Mouse (Mus musculus): ENCODE data around the gene Tha1.
"Not testable (repeated sequence)": the region's sequence is repeated elsewhere in the genome, so short reads cannot be mapped to it uniquely, and the experiment has no call there.

The Tha1 gene

DNA sequence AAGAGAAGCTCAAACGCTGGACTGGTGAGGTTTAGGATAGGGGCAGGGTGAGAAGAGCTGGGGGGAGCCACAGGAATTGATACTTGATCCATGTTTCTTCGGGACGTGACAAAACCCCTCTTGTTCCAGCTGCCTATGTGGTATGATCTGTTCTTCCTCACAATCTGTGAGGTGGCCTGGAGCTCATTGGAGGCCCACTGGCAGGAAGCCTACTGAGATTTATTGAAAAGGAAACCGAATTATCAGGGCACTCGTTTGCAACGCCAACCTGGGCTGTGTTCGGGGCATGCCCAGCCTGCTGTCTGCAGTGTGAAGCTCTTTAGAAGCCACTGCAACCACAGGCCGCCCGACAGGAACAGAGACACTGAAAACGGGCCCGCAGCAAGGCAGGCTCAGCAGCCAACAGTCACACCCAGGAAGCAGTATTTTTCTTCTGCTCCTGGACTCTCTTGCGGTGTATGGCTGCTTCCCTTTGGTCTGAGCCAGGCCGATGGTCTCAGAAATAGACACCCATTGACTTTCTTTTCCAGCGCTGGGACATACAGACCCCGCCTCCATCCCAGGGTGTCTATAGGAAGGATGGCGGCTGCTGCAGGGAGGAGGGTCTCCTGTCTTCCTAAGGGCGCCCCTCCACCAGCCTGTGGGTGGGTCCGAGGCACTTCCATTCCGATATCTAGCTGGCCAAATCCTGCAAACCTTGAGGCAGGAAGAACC lies 24.9 kb downstream of the Tha1 start:
- DNase-seq (ENCODE audit: low spot score): peak; percentile 38

DNA sequence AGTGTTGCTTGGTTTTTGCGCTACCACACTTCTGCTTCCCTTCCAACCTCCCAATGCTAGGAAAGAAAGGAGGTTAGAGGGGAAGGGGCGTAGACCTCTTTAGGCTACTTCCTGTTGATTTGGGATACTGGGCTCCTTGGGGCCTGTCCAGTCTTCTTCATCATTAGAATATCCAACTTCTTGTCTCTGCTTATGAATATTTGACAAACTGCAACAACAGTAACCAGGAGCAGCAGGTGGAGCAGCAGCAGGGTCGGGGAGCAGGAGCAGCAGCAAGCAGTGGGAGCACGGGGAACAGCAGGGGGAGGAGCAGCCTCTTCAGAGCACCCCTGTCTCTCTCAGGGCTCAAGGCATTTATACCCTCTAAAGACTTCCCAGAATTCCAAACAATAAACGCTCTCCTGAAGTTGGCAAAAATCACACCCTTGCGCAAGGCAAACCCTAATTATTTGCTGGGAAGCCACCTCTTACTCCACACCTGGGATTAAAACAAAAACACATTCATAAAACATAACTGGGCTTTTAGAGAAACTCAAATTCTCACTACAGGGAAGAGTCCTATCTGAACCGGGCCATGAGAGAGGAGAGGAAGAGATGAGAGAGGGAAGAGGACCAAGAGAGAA lies 25.6 kb downstream of the Tha1 start:
- DNase-seq (ENCODE audit: low spot score): no peak

DNA sequence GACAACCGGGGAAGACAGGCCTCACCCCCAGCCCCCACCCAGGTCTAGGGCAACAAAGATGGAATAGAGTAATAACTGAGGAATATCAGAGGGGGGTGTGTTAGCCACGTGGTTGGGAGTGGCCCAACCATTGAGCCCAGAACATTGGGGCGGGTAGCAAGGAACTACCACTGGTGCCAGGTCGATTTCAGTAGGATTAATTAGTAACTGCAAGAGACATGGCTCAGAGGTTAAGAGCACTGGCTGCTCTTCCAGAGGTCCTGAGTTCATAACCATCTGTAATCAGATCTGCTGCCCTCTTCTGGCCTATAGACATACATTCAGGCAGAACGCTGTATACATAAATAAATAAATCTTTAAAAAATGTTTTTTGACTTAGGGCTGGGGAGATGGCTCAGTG lies 26.6 kb downstream of the Tha1 start:
- no peak for DNase-seq (ENCODE audit: low spot score)

DNA sequence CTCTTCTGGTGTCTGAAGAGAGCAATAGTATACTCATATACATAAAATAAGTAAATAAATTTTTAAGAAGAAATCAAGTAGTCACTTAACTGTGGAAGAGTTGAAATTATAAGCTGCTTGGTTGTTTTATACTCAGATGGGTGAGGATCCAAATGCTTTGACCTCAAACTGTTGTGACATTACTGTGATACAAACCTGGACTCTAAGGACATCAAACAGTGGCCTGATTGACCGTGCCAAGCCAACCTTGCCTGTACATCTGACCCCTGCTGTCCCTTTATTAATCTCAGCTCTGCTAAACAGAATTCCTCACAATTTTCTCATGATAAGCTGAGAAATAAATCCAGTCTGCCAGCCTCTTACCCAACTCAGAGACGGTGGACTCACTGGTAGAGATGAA lies 27.6 kb downstream of the Tha1 start:
- no peak for DNase-seq (ENCODE audit: low spot score)

- no peak for DNase-seq (ENCODE audit: low spot score)
These were observed 28.3 kb downstream of the Tha1 start for GRCm38 (mm10) chr11:117844997-117845396.

- no peak for DNase-seq (ENCODE audit: low spot score)
These were observed 29.8 kb downstream of the Tha1 start for GRCm38 (mm10) chr11:117843434-117843833.

GRCm38 (mm10) chr11:117840910-117841309 lies 32.4 kb downstream of the Tha1 start:
- no peak for DNase-seq (ENCODE audit: low spot score)

- no peak for DNase-seq (ENCODE audit: low spot score)
These were observed 34.3 kb downstream of the Tha1 start for GRCm38 (mm10) chr11:117839021-117839420.

DNA sequence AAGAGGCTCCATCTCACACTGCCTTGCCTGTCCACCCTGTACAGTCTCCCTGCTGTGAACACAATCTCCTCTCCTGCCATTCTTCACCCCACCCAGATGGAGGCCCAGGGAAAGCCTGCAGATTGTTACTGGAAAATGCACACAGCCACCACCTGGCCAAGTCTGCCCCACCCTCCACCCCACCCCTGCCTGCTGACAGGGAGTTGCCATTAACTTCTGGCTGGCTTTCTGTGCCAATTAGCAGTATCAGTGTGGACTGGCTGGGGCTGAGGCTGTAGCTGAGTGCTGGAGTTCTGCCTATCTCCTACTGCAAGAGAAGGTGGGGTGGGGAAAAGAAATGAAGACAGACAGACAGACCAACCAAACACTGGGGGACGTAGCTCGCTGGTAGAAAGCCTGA lies 34.7 kb downstream of the Tha1 start:
- no peak for DNase-seq (ENCODE audit: low spot score)

DNA sequence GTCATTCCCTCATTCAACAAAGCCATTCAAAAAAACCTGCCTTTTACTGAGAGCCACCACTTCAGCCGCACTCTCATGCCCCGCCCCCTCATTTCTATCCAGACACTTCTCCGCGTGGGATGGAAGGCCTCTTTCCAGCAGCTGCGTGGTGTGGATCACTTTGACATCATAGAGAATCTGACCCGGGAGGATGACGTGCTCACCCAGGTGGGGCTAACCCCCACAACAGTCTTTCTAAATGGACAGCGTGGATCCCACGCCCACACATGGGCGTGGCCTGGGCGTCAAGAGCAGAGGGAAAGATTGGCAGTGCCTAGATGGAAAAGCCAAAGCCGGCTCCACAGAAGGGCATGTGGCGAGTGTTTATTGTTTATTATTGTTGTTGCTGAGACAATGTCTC lies 37.0 kb downstream of the Tha1 start:
- no peak for DNase-seq (ENCODE audit: low spot score)

DNA sequence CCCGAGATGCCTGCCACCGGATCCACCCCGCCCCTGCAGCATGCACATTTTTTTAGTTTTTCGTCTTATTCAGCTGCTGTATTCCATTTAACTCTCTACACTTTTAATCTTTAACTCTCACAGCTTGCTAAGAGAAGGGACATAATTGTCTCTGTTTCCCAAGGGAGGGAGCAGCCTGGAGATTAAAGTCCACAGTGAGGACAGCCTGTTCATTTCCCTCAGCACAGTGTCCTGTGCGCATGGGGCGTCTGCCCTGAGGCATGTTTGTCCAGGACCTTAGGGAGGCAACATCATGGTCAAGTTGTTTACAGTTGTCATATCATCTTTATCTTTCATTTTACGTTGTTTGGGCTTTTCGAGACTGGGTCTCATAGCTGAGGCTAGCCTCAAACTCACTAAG lies 39.2 kb downstream of the Tha1 start:
- DNase-seq (ENCODE audit: low spot score): no peak

DNA sequence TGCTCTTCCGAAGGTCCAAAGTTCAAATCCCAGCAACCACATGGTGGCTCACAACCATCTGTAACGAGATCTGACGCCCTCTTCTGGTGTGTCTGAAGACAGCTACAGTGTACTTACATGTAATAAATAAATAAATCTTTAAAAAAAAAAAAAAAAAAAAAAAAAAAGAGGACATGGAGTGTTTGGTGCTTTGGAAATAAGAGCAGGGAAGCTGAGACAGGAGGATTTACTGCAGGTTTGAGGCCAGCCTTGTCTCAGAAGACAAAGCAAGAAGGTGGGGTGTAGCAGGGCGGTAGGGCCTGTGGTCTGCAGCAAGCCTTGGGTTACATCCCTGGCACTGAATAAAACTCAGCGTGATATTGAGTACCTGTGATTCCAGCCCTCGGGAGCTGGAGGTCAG lies 39.8 kb downstream of the Tha1 start:
- not testable (repeated sequence) for DNase-seq (ENCODE audit: low spot score)

DNA sequence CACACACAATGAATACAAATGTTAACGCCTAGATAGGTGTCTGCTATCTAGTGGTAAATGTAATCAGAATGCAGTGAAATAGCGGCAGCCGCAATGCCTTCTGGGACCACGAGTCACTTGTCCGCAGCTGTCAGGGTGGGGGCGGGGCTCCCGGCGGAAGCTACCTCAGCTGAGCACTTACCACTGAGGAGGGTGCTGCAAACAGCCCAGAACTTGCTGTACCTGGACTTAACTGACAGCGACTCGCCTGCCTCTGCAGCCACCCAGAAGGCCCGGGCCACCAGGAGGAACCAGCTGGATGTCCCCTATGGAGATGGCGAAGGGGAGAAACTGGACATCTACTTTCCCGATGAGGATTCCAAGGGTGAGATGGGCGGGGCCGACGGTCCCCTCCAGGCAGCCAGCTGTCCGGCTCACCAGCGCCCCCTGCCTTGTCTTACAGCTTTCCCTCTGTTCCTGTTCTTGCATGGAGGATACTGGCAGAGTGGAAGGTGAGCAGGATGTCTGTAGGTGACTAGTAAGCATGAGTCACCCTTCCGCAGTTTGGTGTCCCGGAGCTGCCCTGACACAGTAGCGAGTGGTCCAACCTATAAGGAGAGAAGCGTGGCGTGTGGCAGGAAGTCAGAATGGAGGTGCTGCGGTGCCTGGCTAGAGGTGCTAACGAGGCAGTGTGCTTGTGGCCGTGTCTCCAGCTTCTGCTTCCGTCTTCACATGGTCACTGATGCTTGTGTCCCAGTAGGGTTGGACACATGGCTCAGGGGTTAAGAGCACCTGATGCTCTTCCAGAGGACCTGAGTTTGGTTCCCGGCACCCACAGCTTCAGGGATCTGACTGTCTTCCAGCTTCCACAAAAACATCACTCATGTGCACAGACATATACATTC lies 41.0 kb downstream of the Tha1 start:
- peak; percentile 74 for DNase-seq (ENCODE audit: low spot score)

DNA sequence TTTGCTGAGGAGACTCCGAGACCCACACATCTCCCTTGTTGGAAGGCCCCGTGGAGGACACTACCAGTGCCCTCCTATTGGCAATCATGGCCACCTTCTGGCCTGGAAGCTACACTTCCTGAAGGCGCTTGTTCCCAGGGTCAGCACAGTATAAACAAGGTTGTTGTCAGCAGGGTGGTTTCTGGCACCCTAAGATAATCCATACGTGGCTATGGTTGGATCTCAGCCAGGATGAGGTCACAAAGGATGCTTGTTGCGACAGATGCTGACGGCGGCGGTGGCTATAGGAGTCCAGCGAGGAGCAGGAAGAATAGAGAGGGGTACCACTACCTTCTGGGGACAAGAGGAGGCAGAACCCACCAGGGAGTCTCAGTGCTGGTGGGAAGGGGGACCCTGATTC lies 42.9 kb downstream of the Tha1 start:
- DNase-seq (ENCODE audit: low spot score): no peak

DNA sequence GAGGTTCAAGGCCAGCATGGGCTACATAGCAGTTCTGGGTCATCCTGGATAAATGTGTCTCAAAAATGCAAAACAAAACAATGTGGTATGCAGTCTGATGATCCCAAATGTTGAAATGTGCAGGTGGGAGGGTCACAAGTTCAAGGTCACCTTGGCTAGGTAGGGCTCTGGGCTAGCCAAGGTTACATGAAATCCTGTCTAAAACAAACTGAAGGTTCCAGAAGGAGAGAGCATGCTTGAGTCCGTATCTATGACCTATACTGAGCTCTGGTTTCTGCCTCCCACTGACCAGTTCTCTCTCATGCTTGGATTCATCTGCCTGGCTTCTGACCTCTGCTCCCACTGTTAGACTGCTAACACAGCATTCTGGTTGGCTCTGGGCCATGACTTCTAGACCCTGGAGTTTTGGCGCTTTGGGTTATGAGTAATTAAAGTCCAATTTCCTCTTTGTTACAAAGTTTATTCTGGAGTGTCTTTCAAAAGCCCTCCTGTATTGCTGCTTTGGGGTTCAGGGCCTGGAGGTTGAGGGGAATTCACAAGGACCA lies 43.5 kb downstream of the Tha1 start:
- DNase-seq (ENCODE audit: low spot score): no peak

DNA sequence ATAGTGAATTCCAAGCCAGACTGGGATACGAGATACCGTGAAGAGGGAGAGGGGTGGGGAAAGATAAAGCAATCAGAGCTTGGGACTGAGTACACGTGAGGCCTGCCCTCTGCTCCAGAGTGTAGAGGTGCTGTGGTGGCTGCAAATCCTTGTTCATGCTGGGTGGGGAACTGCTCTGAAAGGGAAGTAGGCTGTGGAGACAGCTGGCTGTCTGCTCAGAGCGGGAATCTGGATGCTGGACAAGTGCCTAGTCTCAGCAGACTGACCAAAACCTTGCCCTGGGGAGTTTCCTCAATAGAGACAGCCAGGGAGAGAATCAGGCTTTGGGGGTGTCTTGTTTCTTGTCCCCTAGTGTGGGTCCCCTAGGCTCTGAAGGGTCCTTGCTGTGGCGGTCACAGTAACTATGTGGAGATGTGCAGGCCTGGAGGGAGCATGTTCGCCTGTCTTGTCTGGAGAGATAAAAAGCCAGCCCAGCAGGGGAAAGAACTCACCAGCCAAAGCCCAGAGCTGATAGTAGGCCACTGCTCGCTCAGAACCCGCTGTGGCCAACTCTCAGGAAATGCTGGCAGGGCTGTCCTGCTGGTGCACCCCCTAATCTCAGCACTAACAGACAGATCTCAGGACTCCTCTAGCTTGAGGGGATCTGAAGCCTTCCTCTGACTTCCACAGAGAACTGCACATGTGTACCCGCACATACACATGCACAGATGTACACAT lies 44.2 kb downstream of the Tha1 start:
- no peak for DNase-seq (ENCODE audit: low spot score)

- no peak for DNase-seq (ENCODE audit: low spot score)
These were observed 45.0 kb downstream of the Tha1 start for GRCm38 (mm10) chr11:117828149-117828887.

- no peak for DNase-seq (ENCODE audit: low spot score)
These were observed 45.9 kb downstream of the Tha1 start for GRCm38 (mm10) chr11:117827386-117827785.

GRCm38 (mm10) chr11:117826916-117827315 lies 46.4 kb downstream of the Tha1 start:
- DNase-seq (ENCODE audit: low spot score): no peak

DNA sequence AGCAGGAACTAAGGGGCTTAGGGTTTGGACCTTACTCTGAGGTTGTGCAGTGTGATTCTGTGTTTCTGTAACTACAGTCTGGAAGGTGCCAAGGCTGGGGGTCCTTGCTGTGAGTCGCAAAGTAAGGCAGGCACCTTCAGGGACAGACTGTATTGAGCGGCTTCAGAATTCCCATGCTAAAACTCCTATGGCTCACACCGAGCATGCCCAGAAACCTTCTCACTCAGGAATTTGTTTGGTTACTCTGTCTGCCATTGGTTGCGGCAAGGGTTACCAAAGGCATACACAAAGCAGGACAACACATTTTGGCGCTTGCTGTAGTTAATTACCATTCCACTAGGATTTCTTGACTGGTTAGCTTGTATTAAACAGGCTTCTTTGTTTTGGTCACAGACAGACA lies 47.1 kb downstream of the Tha1 start:
- DNase-seq (ENCODE audit: low spot score): no peak

DNA sequence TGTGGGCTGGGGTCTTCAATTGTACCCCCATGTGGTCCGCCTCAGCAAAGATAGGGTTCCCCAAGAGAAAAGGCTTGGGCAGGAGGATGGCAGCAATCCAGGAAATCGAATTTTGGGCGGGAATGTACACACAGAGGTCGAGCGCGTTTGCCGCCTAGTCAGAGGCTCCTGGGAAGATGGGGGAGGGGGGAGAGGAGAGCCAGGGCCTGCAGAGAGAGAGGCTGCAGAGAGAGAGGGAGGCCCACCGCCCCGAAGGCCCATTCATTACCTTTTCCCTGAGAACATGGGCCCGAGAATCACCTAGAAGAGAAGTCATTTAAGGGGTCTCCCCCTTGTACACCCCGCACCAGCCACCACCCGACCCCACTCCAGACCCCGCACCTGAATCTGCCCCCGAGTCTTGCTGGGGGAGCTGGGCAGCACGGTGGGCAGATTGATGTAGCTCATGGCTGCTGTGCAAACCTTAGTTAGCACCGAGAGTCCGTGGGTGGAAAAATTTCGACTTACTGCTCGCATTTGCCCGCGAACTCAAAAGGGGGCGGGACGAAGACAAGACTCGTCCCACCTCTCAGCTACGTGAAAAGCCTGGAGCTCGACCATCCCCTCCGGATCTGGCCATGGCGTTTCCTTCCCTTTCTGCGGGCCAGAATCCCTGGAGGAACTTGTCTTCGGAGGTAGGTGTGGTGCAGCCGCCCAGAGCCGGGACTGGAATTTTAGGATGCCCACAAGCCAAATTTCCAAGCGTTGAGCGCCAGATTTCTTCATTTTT lies 47.8 kb downstream of the Tha1 start, which contains the start of the genes Afmid and Tk1:
Gene Afmid, plus strand, starts transcription at position 592 of the 769 bp plus-strand sequence.
Gene Tk1, minus strand, starts transcription at position 760 of the 769 bp plus-strand sequence.
- no peak for DNase-seq (ENCODE audit: low spot score)

All from layer of hippocampus, adult 11-12 months (tissue).